Mouse (Mus musculus) kidney, adult 2 months (tissue): ENCODE measurements around the gene Tnp2. TPM values are rescaled to one million over a fixed set of nuclear protein-coding genes. Genes with fewer than 3 reads are reported as not detected.

ENCODE experiments used
- DNase-seq: peaks from one replicate; pipeline ENCODE4 v3.0.0; 2021
- H3K27ac ChIP-seq: fragments of 200-500 bp; 2 replicates; pipeline ENCODE4 v1.5.1; 2012; ENCODE audit warnings: low read depth, low read length, control low read depth, inconsistent platforms; ENCODE audit not compliant: insufficient read depth
- H3K27me3 ChIP-seq: fragments of 200-500 bp; replicated peaks from 2 replicates; pipeline ENCODE4 v1.6.1; 2012; ENCODE audit warnings: mild to moderate bottlenecking, moderate library complexity, low read length, inconsistent platforms; ENCODE audit not compliant: control insufficient read depth, insufficient read depth
- H3K36me3 ChIP-seq: fragments of 200-500 bp; 2 replicates; pipeline ENCODE4 v1.6.1; 2012; ENCODE audit warnings: mild to moderate bottlenecking, moderate library complexity, low read length, inconsistent platforms; ENCODE audit not compliant: control insufficient read depth, insufficient read depth
- H3K4me1 ChIP-seq: fragments of 200-500 bp; 2 replicates; pipeline ENCODE4 v1.6.1; 2011; ENCODE audit warnings: low read length; ENCODE audit not compliant: control insufficient read depth, insufficient read depth
- H3K4me3 ChIP-seq: fragments of 200-500 bp; 2 replicates; pipeline ENCODE4 v1.5.1; 2011; ENCODE audit warnings: mild to moderate bottlenecking, low read depth, low read length, control low read depth; ENCODE audit not compliant: insufficient read depth
- CTCF ChIP-seq: fragments of 200-500 bp; conservative IDR thresholded peaks from 2 replicates; pipeline ENCODE4 v1.5.1; 2011; ENCODE audit warnings: low read depth, mild to moderate bottlenecking, control low read depth, low read length, moderate library complexity, mixed read lengths; ENCODE audit not compliant: insufficient read depth, insufficient read length
- POLR2A ChIP-seq: fragments of 200-500 bp; IDR thresholded peaks from one replicate; pipeline ENCODE4 v1.6.1; 2011; ENCODE audit warnings: low read depth, low read length, control low read depth
- WGBS: fragments of 180-500 bp; shearing (Covaris S2); methylation state at CpG from one replicate; pipeline ENCODE4 v1.1.7; 2018; 5-methylcytosine and 5-hydroxymethylcytosine counted together
- polyA plus RNA-seq: library from polyadenylated mRNA; depleted of rRNA; stranded (reverse); fragments of >200 nt; gene quantifications from 2 replicates; pipeline ENCODE4 v1.2.3, GENCODE M21; 2012

Tnp2 gene
- polyA plus RNA-seq, 1 experiment, result 3.7 TPM

- no peak for TF ChIP-seq CTCF
- no peak for TF ChIP-seq POLR2A
- H3K27me3 ChIP-seq, result no peaks in the 10 kb centered on the region
- H3K4me3 ChIP-seq, result no peak overlapping the region
- WGBS, result 84% methylated on average over 5 of the region's 5 CpGs
- DNase-seq, result no peak
- H3K36me3 ChIP-seq, result no peaks in the 10 kb centered on the region
- H3K4me1 ChIP-seq, result no peaks in the 10 kb centered on the region
- H3K27ac ChIP-seq, result no peak overlapping the region
Measured at GRCm38 (mm10) chr16:10777579-10778160, 10.8 kb downstream of the Tnp2 start.

- DNase-seq, result no peak
- WGBS, result 44% methylated on average over 7 of the region's 7 CpGs
- TF ChIP-seq POLR2A (no peak), CTCF (no peak)
- Histone ChIP-seq H3K36me3 (no peaks in the 10 kb centered on the region), H3K4me3 (no peak overlapping the region), H3K4me1 (no peaks in the 10 kb centered on the region), H3K27me3 (no peaks in the 10 kb centered on the region), H3K27ac (no peak overlapping the region)
Measured at GRCm38 (mm10) chr16:10776322-10776721, 12.1 kb downstream of the Tnp2 start.

GRCm38 (mm10) chr16:10774726-10775125, 13.7 kb downstream of the Tnp2 start:
- 77% methylated on average over 4 of the region's 4 CpGs for WGBS
- no peaks in the 10 kb centered on the region for H3K27me3 ChIP-seq

DNA sequence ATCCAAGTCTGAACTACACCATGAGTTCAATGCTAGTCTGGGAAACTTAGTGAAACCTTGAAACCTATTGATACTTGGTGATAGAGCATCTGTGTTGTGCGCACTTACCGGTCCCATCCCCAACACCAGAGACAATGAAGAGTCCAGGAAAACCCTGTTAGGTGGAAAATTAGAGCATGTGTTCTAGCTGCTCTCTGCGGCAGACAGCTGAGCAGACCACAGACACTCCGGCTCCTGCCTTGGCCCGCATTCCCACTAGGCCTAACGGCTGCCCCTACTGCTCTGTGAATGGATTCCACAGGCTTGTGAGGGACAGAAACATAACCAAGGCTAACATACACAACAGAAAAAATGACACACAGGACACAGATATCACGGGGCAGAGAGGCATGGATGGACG, 14.9 kb downstream of the Tnp2 start:
- Histone ChIP-seq H3K27me3 (no peaks in the 10 kb centered on the region), H3K27ac (no peak overlapping the region)
- 95% methylated on average over 8 of the region's 8 CpGs for WGBS

More at GRCm38 (mm10) chr16:10774726-10775125, 13.7 kb downstream of the Tnp2 start:
- no peak for DNase-seq
- TF ChIP-seq CTCF (no peak), POLR2A (no peak)
- no peaks in the 10 kb centered on the region for H3K4me1 ChIP-seq
- H3K36me3 ChIP-seq, result no peaks in the 10 kb centered on the region
- no peak overlapping the region for H3K27ac ChIP-seq
- H3K4me3 ChIP-seq, result no peak overlapping the region

DNA sequence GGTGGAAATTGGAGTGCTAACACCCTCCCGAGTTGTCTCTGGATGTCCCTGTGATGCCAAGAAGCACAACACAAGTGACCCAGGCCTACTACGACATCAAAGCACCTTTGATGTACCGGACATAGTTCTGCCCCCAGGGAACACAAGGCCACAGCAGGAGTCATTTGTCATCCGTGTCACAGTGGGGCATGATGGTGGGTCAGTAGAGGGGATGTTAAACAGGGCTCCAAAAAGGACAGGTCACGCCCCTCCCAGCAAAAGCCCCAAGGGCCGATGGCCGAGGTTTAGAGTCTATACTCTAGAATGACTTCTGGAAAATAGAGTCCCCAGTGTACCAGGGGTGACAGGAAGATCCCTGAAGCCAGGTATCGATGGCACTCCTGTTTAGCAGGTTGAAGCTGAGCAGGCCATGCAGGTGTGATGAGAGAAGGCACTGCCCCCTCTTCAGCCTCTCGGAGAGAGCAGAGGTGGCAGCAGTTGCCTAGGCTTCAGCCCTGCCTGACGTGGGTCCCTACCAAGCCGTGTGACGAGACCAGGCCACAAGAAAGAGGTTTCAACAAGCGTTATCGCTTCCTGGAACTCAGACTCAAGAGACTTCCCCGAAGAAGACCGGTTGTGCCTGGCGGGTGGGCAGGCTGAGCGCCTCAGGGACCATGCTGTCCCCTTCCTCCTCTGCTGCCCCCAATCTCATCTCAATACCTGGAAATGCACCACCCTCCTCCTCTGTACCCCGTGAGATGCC, 16.5 kb downstream of the Tnp2 start:
- no peak for DNase-seq
- no peak overlapping the region for H3K4me3 ChIP-seq
- 86% methylated on average over 19 of the region's 19 CpGs for WGBS
- no peak overlapping the region for H3K27ac ChIP-seq
- H3K27me3 ChIP-seq, result no peaks in the 10 kb centered on the region
- TF ChIP-seq CTCF (no peak), POLR2A (no peak)
- H3K36me3 ChIP-seq, result no peaks in the 10 kb centered on the region
- H3K4me1 ChIP-seq, result no peaks in the 10 kb centered on the region

More for the DNA sequence above, 14.9 kb downstream of the Tnp2 start:
- Histone ChIP-seq H3K4me1 (no peaks in the 10 kb centered on the region), H3K36me3 (no peaks in the 10 kb centered on the region), H3K4me3 (no peak overlapping the region)
- TF ChIP-seq POLR2A, result no peak
- TF ChIP-seq CTCF, result no peak
- no peak for DNase-seq

GRCm38 (mm10) chr16:10770531-10771325, 17.7 kb downstream of the Tnp2 start:
- Histone ChIP-seq H3K4me1 (no peaks in the 10 kb centered on the region), H3K27me3 (no peaks in the 10 kb centered on the region), H3K36me3 (no peaks in the 10 kb centered on the region), H3K4me3 (no peak overlapping the region), H3K27ac (no peak overlapping the region)
- no peak for TF ChIP-seq CTCF
- no peak for TF ChIP-seq POLR2A
- 59% methylated on average over 4 of the region's 4 CpGs for WGBS
- no peak for DNase-seq

DNA sequence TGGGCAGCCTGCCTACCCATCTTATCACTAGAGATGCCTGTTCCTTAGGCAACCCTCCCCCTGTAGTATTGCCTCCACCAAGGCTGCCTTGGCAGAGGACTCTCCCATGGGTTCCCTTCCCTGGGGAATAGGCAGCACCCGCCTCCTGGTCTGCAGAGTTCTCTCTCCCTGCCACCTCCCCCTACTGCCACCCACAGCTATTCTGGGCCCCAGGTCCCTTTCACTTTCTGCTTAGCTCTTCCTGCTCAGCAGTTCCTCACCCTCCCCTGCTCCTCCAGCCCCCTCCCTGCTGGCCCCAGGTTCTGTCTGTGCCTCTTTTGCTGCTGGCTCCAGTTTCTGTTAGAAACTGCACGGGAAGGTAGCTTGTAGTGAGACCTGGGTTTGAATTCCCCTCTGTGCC, 18.8 kb downstream of the Tnp2 start:
- Histone ChIP-seq H3K27me3 (no peaks in the 10 kb centered on the region), H3K27ac (no peak overlapping the region), H3K4me3 (no peak overlapping the region), H3K36me3 (no peaks in the 10 kb centered on the region), H3K4me1 (no peaks in the 10 kb centered on the region)
- TF ChIP-seq POLR2A (no peak), CTCF (no peak)
- DNase-seq, result no peak
- 69% methylated on average over 2 of the region's 2 CpGs for WGBS
